Mouse (Mus musculus) right cerebral cortex, adult 2 months (tissue): Measurements from ENCODE around the gene Fam240a.

Source experiments
- DNase-seq, 2 experiments: peaks; one replicate each; pipeline ENCODE4 v3.0.0; 2021 to 2022; ENCODE audit warnings: low spot score in 2 of 2

Fam240a gene

GRCm38 (mm10) chr9:110945343-110945742 is 28.7 kb upstream of the Fam240a start:
- no peak for DNase-seq

- no peak for DNase-seq
Measured at GRCm38 (mm10) chr9:110944265-110944664, 27.6 kb upstream of the Fam240a start.

GRCm38 (mm10) chr9:110937506-110938490 is 21.1 kb upstream of the Fam240a start:
- DNase-seq, result no peak

GRCm38 (mm10) chr9:110935941-110936340 is 19.3 kb upstream of the Fam240a start:
- no peak for DNase-seq

- DNase-seq, result peak in 1 of 2 experiments; percentile 33
Measured at GRCm38 (mm10) chr9:110933850-110934437, 17.3 kb upstream of the Fam240a start.

- DNase-seq, result no peak
Measured at GRCm38 (mm10) chr9:110931573-110931972, 14.9 kb upstream of the Fam240a start.

GRCm38 (mm10) chr9:110922759-110923158 is 6.1 kb upstream of the Fam240a start:
- DNase-seq, result peak; percentile 68 to 75

GRCm38 (mm10) chr9:110920665-110921419 is 4.2 kb upstream of the Fam240a start:
- no peak for DNase-seq

GRCm38 (mm10) chr9:110915466-110915865 is 1.2 kb downstream of the Fam240a start:
- no peak for DNase-seq

- DNase-seq, result no peak
Measured at GRCm38 (mm10) chr9:110914631-110915236, 1.9 kb downstream of the Fam240a start.

GRCm38 (mm10) chr9:110909371-110909967 is 7.2 kb downstream of the Fam240a start:
- no peak for DNase-seq

GRCm38 (mm10) chr9:110908631-110909016 is 8.0 kb downstream of the Fam240a start:
- DNase-seq, result no peak

GRCm38 (mm10) chr9:110907838-110908630 is 8.6 kb downstream of the Fam240a start:
- DNase-seq, result no peak

- no peak for DNase-seq
Measured at GRCm38 (mm10) chr9:110907201-110907837, 9.3 kb downstream of the Fam240a start.

- no peak for DNase-seq
Measured at GRCm38 (mm10) chr9:110902271-110902670, 14.4 kb downstream of the Fam240a start.

- no peak for DNase-seq
Measured at GRCm38 (mm10) chr9:110901204-110901603, 15.5 kb downstream of the Fam240a start.

- DNase-seq, result no peak
Measured at GRCm38 (mm10) chr9:110899451-110900008, 17.1 kb downstream of the Fam240a start.

- DNase-seq, result no peak
Measured at GRCm38 (mm10) chr9:110896595-110896994, 20.1 kb downstream of the Fam240a start.

- no peak for DNase-seq
Measured at GRCm38 (mm10) chr9:110895994-110896393, 20.7 kb downstream of the Fam240a start.

GRCm38 (mm10) chr9:110895507-110895906 is 21.2 kb downstream of the Fam240a start:
- no peak for DNase-seq
